Mouse (Mus musculus): ENCODE data around the gene Tbkbp1.

Gene Tbkbp1

DNA sequence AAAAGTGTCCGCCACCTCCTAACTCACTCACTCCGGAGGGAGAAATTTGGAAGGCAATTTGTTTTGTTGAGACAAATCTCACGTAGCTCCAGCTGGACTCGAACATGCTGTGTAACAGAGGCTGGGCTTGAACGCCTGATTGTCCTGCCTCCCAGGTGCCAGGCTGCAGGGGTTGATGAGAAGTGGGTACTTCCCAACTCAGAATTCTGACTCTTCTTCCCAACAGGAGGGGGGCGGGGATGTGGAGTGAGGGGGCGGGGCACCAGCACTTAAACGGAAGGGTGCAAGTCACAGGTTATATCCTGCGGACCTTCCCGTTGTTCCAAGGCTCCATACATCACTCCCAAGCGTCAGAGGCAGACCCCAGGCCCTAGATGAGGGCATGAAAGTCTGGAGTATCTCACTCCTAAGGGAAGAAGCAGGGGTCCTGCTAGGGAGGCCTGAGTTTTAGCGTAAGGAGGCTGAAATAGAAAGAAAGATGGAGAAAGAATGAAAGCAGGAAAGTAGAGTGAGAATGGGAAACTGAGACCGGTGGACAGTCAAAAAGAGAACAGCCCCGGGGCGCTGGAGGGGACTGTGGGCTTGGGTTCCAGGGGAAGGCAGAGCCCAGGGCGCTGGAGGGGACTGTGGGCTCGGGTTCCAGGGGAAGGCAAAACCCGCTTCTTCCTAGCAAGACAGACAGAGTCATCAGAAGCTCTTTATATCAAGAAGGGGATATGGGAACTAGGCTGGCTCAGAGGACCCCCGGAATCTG lies 23.6 kb downstream of the Tbkbp1 start:
- DNase-seq (ENCODE audit: low read depth, low spot score): no peak

DNA sequence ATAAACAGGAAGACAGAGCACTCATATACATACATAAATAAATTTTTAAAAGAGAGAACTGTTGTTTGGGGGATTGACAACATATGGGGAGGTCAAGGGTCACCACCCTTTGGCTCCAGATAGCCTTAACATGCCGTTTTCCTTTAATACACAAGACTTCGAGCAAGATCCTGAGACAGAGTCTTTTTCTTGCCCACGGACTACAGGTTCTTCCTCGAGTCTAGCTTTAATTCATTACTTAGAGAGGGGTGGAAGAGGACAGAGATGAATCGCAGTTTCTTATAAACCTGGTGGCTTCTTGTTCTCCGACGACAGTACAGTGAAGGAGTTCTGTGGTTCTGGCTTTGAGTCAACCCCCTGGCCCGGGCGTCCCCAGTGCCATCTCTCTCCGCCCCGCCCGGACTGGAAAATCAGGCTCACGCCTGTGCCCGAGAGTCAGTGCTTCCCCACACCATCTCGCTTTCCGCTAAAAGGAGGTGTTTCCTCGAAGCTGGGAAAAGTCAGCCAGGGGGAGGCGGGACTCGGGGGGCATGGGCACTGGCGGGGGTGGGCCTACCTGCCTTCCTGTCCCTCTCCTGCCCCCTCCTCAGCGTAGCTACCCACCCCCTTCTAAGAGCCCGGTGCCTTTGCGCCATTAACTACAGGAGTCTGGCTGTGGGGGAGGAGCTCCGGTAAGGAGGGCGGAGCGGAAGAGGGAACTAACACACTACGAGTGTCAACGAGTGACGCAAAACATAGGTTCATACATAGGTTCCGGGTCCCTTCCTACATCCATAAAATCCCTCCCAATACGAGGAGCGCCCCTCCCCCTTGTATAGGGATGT lies 24.4 kb downstream of the Tbkbp1 start:
- DNase-seq (ENCODE audit: low read depth, low spot score): peak; percentile 64

DNA sequence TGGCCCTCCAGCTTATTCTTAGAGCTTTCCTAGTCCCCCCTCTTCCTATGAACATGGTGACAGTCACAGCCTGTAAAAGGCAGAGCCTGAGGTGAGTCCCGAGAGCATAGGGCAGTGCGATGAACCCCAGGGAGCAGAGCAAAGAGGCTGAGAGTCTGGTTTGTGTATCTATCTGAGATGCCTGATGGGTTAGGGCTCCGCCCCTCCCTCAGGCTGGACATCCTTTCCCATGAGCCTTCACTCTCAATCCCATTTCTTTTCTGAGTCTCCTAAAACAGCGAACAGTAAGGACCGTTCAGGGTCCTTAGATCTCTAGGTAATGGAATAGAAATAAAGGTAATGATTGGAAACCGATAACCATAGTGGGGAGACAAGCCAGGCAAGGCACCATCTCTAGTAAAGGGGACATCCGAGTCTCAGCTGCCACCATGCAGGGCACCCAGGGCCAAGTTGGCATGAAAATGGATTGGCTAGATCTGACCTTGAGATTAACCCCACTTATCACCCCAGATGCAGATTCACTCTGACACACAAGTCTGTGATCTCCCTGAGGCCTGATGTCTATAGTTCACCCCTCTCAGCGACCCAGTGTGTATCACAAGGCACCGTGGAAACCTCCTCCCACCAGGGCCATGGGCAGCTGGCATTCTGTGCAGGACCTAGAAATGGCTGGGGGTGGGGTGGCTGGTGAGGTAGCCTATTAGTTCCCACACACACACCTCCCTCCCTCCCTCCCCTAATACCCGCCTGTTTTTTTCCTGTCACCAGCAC lies 26.8 kb downstream of the Tbkbp1 start:
- DNase-seq (ENCODE audit: low read depth, low spot score): no peak

DNA sequence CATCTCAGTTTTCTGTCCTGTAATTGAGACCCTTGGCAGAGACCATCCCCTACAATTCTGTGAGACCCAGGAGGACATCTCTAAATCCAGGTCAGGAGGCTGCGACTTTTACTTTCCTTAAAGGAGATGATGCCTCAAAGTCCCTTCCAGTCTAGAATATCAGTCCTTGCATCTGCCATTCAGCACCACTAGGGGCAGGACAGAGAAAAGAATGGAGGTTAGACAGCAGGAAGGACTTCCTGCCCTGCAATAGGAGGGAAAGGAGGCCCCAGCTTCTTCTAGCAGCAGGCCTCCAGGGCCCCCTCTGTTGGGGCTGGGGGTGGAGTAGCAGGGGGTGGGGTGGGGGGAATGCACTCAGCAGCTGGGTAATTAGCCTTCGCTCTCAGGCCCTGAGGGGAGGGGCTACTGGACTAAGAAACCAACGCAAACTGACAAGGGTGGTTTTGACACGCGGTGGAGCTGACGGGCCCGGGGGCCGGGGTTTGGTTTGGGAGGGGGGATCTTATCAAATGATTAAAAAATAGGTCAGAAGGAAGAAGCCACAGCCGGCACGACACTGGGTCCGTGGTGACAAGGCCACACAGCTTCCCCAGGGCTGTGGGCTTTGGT lies 27.9 kb downstream of the Tbkbp1 start:
- DNase-seq (ENCODE audit: low read depth, low spot score): peak; percentile 32

DNA sequence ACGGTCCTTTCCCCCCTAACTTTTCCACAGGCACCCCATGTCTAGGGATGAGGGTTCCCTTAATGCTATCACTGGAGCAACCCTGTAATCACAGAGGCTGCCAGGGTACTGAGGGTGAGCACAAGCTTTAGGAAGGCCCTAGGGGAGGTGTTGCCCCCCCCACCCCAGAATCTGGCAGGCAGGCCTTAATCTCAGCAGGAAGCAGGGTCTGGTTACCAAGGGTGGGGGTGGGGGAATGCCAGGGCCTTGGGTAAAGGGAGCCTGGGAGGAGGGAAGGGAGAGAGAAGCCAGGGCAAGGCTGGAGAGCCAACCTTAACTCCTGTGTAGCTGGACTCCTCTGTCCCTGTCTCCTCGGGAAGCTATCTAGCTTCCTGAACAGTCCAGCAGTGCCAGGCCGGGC lies 30.7 kb downstream of the Tbkbp1 start:
- no peak for DNase-seq (ENCODE audit: low read depth, low spot score)

DNA sequence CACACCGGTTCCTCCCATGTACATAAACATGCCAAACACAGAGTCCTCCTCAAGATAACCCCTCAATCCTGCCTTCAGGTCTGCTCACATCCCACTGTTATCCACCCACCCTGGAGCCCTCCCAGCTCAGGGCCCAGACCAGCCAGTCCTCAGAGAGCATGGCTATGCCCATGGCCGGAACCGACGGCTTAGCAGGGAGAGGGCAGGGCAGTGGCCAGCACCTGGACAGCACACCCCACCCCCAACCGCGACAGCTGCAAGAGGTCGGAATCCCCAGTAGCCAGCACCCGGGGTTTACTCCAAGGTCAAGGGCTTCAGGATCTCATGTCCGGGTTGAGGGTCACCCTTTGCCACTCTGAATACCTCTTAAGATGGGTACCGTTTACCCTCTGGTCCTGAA lies 31.1 kb downstream of the Tbkbp1 start:
- no peak for DNase-seq (ENCODE audit: low read depth, low spot score)

DNA sequence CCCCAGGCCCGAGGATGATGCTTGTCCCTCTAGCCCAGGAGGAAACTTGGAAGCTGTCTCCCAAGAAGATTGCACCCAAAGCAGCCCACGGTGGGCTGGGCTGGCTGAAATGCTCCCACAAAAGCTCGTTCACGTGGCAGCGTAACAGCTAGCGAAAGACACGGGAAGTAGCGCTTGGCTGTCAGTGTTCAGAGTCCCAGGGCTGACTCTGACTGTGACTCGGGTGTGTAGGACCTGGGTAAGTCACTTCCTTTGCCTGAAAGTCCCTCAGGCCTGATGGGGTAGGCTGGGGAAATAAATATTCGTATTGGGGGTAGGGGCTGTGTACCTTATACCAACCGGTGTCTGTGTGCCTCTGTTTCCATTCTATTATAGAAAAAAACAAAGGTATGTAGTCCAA lies 35.5 kb downstream of the Tbkbp1 start:
- DNase-seq (ENCODE audit: low read depth, low spot score): no peak

DNA sequence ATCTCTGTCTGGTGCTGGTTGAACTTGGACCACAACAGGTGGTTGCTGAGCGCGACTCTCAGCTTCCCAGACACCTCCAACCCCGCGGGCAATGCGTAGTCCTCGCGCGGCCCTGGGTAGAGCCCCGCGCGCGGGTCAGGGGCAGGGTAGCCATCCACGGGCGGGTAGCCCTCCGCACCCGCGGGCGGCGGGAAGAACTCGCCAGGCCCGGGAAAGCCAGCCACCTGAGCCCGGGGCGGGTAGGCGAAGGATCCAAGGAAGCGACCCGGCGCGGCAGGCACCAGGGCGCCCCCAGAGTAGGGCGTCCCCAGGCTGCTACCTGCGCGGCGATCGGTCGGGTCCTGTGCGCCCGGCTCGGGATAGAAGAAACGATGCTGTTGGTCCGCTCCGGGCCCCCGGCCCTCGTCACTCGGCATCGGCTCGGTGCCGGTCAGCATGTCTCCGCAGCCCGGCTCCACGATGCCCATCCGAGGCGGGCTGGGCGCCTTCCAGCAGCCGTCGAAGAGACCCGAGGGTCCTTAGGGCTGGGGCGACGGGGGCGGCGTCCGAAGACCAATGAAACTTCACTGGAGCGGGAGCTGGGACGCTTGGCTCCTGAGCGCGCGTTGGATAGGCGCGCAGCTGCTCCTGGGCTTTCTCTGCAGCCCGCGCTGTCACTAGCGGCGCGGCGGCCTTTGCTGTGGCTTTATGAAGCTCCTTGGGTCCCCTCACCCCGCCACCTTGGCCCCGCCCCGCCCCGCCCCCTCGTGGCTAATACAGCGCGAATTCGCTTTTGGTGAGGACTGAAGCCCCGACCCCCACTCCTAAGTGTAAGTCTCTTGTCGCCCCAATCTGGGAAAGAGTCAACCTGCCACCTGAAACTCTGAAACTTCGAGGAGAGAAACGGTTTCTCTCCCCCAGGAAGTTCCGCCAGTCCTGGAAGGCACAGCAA lies 36.4 kb downstream of the Tbkbp1 start, which contains the start of gene Tbx21:
TSS of gene Tbx21 (minus strand) at position 661 of the 931 bp plus-strand sequence.
- no peak for DNase-seq (ENCODE audit: low read depth, low spot score)

DNA sequence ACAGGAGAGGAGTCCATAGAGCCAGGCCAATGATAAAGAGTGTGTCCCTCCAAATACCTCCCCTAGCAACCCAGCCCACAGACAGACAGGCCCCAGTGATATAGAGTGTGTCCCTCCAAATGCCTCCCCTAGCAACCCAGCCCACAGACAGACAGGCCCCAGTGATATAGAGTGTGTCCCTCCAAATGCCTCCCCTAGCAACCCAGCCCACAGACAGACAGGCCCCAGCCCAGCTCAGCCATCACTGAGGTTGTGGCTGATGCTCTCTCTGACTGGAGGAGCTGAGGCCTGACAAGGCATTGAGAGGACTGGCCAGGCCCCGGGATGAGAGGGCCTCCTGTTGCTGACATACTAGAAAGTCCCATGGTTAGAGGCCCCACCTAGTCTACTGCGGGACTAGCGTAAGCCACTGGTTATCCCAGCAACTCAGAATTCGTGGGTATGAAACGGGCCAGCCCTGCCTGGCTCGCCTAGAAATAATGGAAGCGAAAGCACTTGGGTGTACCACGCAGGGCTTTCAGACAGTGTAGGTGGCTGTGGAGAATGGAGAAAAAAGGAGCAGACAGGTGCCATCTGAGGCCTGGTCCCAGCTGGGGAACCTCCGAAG lies 38.7 kb downstream of the Tbkbp1 start:
- no peak for DNase-seq (ENCODE audit: low read depth, low spot score)

DNA sequence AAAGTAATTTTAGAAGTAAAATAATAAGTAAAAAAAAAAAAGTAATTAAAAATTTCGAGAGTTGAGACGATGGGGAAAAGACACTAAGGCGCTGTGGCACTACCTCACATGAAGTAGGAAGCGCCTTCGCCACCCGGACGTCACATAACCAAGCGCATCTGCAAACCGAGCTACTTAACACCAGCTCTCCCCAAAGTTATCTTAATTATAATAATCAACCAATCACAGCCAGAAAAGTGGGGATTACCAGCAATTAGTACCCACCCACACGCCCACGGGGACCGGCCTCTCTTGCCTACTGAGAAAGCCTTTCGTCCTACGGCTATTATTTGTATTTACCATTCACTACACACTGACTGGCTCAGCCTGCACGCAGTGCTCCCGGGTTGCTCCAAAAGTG lies 42.3 kb downstream of the Tbkbp1 start:
- no peak for DNase-seq (ENCODE audit: low read depth, low spot score)

DNA sequence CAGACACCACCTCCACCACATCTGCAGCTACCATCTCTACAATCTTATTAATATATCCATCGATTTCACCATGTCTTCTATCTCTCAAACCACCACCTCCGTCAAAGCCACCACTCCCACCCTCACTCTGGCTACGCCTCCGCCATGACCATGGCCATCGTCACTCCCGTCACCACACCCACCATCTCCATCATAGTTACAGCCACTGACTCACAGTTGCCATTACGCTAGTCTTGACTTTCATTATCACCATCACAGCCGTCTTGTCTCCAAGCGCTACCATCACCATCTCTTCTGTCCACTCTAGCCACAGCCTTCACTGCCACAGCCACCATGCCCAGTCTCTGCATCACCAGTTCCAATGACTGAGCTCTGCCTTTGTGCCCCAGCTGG lies 47.2 kb downstream of the Tbkbp1 start:
- no peak for DNase-seq (ENCODE audit: low read depth, low spot score)

DNA sequence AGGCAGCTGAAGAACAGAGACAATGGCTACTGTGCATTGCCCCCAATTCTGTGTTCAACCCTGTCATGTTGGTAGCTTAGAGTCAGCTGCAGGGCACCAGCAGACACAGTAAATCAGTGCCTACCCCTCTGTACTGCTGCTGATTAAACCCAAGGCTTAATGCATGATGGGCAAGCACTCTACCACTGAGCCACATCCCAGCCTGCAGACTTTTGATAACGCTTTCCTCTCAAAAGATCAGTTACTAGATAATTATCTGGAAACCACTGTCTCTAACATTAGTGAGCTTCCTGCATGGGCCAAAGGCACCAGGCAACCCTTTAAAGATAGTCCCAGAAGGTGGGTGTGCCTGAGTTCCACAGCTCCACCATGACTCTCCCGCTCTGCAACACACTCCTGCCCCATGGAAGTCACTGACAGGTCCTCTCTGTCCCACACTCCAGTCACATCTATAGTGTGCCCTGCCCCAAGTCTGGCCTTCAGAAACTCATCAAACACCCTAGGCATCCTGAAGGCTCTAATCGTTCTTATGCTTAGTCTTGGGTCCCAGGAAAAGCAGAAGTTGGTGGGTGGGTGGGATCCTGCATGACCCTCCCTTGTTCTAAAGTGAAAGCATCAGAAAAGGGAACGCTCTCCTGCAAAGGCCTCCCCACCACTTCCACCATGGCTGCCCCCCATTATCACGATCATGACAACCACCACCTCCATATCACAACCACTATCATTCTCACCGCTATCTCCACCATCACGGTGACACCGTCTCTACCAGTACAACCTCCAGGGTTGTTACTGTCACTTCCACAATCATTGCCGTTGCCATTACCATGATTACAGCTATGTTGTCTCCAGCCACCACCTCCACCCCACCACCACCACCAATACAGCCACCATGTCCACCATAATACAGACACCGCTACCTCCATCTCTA lies 47.9 kb downstream of the Tbkbp1 start:
- DNase-seq (ENCODE audit: low read depth, low spot score): no peak

DNA sequence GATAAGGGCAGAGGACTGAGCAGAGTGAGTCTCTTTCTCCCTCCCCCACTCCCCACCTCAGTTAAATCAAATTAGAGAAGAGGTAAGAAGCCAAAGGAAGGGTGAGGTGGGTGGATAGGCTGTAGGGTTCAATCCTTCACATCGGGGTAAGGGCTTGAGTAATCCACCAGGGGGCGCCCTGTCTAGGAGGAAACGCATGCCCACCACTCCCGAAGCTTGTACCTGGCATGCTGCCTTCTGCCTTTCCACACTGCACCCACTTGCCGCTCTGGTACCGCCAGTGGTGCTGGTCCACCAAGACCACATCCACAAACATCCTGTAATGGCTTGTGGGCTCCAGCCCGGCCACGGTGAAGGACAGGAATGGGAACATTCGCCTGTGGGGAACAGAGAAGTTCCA lies 49.6 kb downstream of the Tbkbp1 start:
- peak; percentile 73 for DNase-seq (ENCODE audit: low read depth, low spot score)

DNA sequence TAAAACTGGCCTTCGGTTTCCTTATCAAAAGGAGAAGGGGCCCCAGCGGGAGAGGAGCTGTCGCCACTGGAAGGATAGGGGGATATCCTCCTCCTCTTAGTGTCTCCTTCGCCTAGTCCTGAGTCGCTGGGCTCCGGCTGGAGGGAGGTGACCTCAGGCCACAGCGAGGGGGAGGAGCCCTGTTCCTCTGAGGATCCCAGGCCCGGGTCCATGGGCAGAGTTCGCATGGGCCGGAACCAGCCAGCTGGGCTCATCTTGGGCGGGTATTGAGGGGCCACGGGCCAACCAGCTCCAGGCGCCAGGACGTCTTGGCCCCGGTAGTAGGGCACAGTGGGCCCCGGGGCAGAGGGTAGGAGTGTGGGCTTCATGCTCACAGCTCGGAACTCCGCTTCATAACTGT lies 52.5 kb downstream of the Tbkbp1 start:
- DNase-seq (ENCODE audit: low read depth, low spot score): no peak

DNA sequence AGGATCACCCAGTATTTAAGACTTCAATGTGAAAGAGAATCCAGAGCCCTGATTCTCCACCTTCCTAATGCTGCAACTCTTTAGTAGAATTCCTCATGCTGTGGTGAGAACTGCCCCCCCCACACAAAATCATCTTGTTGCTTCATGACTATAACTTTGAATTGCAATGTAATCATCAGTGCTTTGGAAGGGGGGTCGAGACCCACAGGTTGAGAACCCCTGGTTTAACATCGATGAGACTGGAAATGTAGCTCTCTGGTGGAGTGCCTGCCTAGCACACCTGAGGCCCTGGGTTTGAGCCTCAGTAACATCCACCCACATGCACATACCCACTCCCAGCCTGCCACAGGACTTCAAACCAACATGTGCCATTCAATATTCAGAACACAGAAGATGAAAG lies 56.7 kb downstream of the Tbkbp1 start:
- DNase-seq (ENCODE audit: low read depth, low spot score): no peak

DNA sequence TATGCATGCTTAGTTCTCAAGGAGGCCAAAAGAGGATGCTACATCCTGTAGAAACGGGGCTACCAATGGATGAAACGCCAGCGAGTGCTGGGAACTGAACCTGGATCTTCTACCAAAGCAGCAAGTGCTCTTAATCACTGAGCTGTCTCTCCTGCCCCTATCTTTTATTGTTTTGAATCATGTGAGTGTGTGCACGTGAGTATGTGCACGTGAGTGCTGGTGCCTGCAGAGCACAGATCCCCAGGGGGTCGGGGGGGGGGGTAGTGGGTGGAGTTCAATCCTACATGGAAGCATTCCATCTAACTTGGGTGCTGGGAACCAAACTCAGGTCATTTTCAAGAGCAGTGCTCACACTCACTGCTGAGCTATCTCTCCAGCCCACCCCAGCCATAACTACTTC lies 64.9 kb downstream of the Tbkbp1 start:
- no peak for DNase-seq (ENCODE audit: low read depth, low spot score)

All from A20 (cell line).